Mouse (Mus musculus): ENCODE results near the gene Gm7247. TPM values are rescaled to one million over a fixed set of nuclear protein-coding genes. Genes with fewer than 3 reads are reported as not detected.

Gene Gm7247
- polyA plus RNA-seq (2015; fragmentation: Nextera tagmentation; extraction: Ambion mirVana) = not detected in 2 replicates

DNA sequence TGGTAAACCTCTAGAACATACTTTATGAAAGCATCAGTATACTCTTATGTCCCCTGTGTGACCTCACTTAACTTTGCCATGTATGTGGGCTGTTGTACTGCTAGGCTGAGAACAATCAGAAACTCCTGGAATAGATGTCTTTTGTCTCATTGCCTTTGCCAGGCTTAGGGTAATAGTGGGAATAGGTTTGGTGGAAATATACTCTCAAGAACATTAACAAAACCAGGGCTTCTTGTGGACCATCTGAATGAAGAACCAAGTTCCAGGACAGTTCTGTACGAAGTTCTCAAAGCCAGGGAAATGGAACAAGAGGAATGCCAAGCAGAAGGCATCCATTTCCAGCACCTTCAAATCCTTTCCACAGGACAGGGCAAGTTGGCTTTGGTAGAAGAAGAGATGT lies at the start of gene Gm7247:
TSS of gene Gm7247 (plus strand) at position 301 of the 400 bp plus-strand sequence.
- Histone ChIP-seq H3K36me3 (ENCODE audit: control insufficient read depth, insufficient read depth) (no peaks in the 10 kb centered on the region), H3K4me1 (ENCODE audit: control insufficient read depth, low read depth, low read length) (no peaks in the 10 kb centered on the region), H3K4me2 (ENCODE audit: low read depth, low read length) (no peak within 1 kb of the TSS), H3K27me3 (ENCODE audit: control insufficient read depth, insufficient read depth, low read depth, low read length) (peaks cover 11% of the 10 kb centered on the region), H3K27ac (ENCODE audit: low read length) (no peak within 1 kb of the TSS), H3K9me3 (replicated peaks; ENCODE audit: control insufficient read depth, low read length) (no peaks in the 10 kb centered on the region), H3K9ac (ENCODE audit: low read depth, low read length) (no peak within 1 kb of the TSS), H3K4me3 (ENCODE audit: low read depth, low read length) (no peak within 1 kb of the TSS)
- 55% methylated on average over 1 of the region's 1 CpGs for WGBS (ENCODE audit: insufficient replicate concordance)
- ATAC-seq (ENCODE audit: low read depth) = no peak

DNA sequence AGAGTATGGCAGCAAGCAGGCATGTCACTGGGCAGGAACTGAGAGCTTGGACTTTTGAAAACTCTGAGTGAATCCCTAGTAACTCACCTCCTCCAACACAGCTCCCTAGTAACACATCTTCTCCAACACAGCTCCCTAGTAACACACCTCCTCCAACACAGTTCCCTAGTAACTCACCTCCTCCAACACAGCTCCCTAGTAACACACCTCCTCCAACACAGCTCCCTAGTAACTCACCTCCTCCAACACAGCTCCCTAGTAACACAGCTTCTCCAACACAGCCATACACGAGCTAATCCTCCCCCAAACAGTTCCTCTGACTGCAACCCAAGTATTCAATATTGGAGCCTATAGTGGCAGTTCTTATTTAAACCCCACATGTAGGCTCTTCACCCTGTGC lies 37.6 kb upstream of the Gm7247 start:
- WGBS (ENCODE audit: insufficient replicate concordance) = 21% methylated on average over 1 of the region's 1 CpGs
- H3K36me3 ChIP-seq (ENCODE audit: control insufficient read depth, insufficient read depth) = no peaks in the 10 kb centered on the region
- H3K9ac ChIP-seq (ENCODE audit: low read depth, low read length) = no peak overlapping the region
- H3K4me3 ChIP-seq (ENCODE audit: low read depth, low read length) = no peak overlapping the region
- H3K27ac ChIP-seq (ENCODE audit: low read length) = no peak overlapping the region
- no peaks in the 10 kb centered on the region for H3K27me3 ChIP-seq (ENCODE audit: control insufficient read depth, insufficient read depth, low read depth, low read length)
- no peaks in the 10 kb centered on the region for H3K9me3 ChIP-seq (replicated peaks; ENCODE audit: control insufficient read depth, low read length)
- H3K4me1 ChIP-seq (ENCODE audit: control insufficient read depth, low read depth, low read length) = no peaks in the 10 kb centered on the region
- no peak for ATAC-seq (ENCODE audit: low read depth)
- H3K4me2 ChIP-seq (ENCODE audit: low read depth, low read length) = no peak overlapping the region

DNA sequence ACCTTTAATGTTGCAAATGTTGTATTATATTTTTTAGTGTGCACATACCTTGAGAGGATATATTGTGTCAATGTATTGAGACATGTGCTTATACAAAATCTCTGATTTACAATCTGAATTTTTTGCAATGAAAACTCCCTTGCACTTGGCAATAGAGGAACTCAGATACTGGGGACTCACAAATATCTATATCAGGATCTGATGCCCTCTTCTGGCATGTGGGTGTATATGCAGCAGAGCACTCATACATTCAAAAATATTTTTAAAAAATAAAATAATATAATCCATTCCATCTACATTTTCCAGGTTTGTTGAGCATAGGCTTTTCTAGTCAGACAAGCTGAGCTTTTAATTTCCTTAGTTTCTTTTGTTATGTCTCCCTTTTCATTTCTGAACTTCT lies 15.5 kb upstream of the Gm7247 start:
- no peak overlapping the region for H3K4me3 ChIP-seq (ENCODE audit: low read depth, low read length)
- H3K27ac ChIP-seq (ENCODE audit: low read length) = no peak overlapping the region
- ATAC-seq (ENCODE audit: low read depth) = no peak

DNA sequence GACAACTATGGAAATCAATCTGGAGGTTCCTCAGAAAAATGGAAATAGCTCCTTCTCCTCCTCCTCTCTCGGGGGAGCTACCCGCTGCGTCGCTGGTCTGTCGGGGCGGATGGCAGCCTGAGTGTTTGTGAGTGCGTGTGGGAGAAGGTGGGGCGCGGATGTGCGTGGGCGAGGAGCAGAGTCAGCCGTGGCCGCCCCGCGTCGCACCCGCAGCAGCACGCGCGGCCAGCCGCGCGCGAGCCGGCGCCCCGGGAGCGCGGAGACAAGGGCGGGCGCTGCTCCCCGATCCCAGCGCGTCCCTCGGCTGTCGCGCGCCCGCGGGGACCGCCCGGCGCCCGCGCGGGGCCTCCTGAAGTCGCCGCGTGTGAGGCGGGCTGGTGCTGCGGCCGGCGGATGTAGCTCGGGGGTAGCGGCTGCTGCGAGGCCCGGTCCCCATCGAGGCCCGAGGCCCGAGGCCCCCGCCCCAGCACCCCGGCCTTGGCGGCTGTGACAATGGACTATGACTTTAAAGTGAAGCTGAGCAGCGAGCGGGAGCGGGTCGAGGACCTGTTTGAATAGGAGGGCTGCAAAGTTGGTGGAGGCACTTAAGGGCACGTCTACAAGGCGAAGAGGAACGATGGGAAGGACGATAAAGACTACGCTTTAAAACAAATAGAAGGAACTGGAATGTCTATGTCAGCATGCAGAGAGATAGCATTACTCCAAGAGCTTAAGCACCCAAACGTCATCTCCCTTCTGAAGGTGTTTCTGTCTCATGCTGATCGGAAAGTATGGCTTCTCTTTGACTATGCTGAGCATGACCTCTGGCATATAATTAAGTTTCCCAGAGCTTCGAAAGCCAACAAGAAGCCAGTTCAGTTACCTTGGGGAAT lies 3.2 kb upstream of the Gm7247 start:
- peaks cover 11% of the 10 kb centered on the region for H3K27me3 ChIP-seq (ENCODE audit: control insufficient read depth, insufficient read depth, low read depth, low read length)
- 3% methylated on average over 75 of the region's 75 CpGs for WGBS (ENCODE audit: insufficient replicate concordance)
- ATAC-seq (ENCODE audit: low read depth) = no peak
- H3K27ac ChIP-seq (ENCODE audit: low read length) = no peak overlapping the region
- H3K4me3 ChIP-seq (ENCODE audit: low read depth, low read length) = peak overlapping the region; percentile 37
- H3K4me2 ChIP-seq (ENCODE audit: low read depth, low read length) = peak overlapping the region; percentile 50
- H3K9me3 ChIP-seq (replicated peaks; ENCODE audit: control insufficient read depth, low read length) = no peaks in the 10 kb centered on the region
- no peak overlapping the region for H3K9ac ChIP-seq (ENCODE audit: low read depth, low read length)
- H3K4me1 ChIP-seq (ENCODE audit: control insufficient read depth, low read depth, low read length) = no peaks in the 10 kb centered on the region
- no peaks in the 10 kb centered on the region for H3K36me3 ChIP-seq (ENCODE audit: control insufficient read depth, insufficient read depth)

More for the DNA sequence above, 15.5 kb upstream of the Gm7247 start:
- Histone ChIP-seq H3K9me3 (replicated peaks; ENCODE audit: control insufficient read depth, low read length) (no peaks in the 10 kb centered on the region), H3K27me3 (ENCODE audit: control insufficient read depth, insufficient read depth, low read depth, low read length) (no peaks in the 10 kb centered on the region), H3K4me1 (ENCODE audit: control insufficient read depth, low read depth, low read length) (no peaks in the 10 kb centered on the region), H3K36me3 (ENCODE audit: control insufficient read depth, insufficient read depth) (no peaks in the 10 kb centered on the region), H3K9ac (ENCODE audit: low read depth, low read length) (no peak overlapping the region), H3K4me2 (ENCODE audit: low read depth, low read length) (no peak overlapping the region)

DNA sequence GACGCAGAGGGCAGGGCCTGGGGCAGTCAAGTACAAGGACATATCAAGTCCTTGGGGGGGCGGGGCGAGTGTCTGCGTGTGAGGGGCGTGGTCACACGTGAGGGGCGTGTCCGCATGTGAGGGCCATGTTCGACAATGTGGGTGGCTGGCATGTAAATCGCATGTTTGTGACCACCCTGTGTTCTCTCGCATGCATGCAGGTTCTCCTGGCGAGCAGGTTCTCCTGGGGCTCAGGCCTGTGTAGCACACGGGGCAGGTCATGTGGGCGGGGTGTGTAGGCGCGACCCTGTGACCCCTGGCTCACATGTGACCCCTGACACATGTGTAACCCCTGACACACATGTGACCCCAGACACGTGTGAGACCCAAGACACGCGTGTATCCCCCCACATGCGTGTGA lies 21.2 kb downstream of the Gm7247 start:
- Histone ChIP-seq H3K27me3 (ENCODE audit: control insufficient read depth, insufficient read depth, low read depth, low read length) (no peaks in the 10 kb centered on the region), H3K36me3 (ENCODE audit: control insufficient read depth, insufficient read depth) (no peaks in the 10 kb centered on the region), H3K4me2 (ENCODE audit: low read depth, low read length) (no peak overlapping the region), H3K4me3 (ENCODE audit: low read depth, low read length) (no peak overlapping the region), H3K4me1 (ENCODE audit: control insufficient read depth, low read depth, low read length) (no peaks in the 10 kb centered on the region), H3K9me3 (replicated peaks; ENCODE audit: control insufficient read depth, low read length) (peaks cover 10% of the 10 kb centered on the region), H3K9ac (ENCODE audit: low read depth, low read length) (no peak overlapping the region), H3K27ac (ENCODE audit: low read length) (no peak overlapping the region)
- peak; percentile 5; the same call in 1 of the 2 replicates for ATAC-seq (ENCODE audit: low read depth)
- WGBS (ENCODE audit: insufficient replicate concordance) = 83% methylated on average over 20 of the region's 20 CpGs

DNA sequence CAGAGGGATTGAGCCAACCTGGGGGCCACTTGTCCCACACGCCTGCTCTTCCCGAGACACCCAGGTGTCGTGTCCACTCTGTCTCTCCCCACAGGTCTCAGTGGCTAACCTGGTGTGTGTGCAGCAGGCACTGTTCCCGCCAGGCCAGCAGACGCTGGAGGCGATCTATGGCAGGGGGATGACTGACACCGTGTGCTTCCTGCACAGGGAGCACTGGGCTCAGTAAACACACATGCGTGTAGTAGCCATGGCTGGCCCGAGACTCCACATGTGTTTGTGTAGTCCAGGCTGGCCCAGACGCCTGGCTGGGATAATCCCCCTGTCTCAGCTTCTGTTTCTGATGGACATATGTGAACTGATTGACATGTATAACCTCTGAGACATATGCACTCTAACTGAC lies 22.8 kb downstream of the Gm7247 start:
- Histone ChIP-seq H3K4me1 (ENCODE audit: control insufficient read depth, low read depth, low read length) (no peaks in the 10 kb centered on the region), H3K4me2 (ENCODE audit: low read depth, low read length) (no peak overlapping the region), H3K9me3 (replicated peaks; ENCODE audit: control insufficient read depth, low read length) (peaks cover 10% of the 10 kb centered on the region), H3K9ac (ENCODE audit: low read depth, low read length) (no peak overlapping the region), H3K27ac (ENCODE audit: low read length) (no peak overlapping the region), H3K4me3 (ENCODE audit: low read depth, low read length) (no peak overlapping the region), H3K27me3 (ENCODE audit: control insufficient read depth, insufficient read depth, low read depth, low read length) (no peaks in the 10 kb centered on the region), H3K36me3 (ENCODE audit: control insufficient read depth, insufficient read depth) (no peaks in the 10 kb centered on the region)
- ATAC-seq (ENCODE audit: low read depth) = no peak
- WGBS (ENCODE audit: insufficient replicate concordance) = 82% methylated on average over 10 of the region's 10 CpGs

DNA sequence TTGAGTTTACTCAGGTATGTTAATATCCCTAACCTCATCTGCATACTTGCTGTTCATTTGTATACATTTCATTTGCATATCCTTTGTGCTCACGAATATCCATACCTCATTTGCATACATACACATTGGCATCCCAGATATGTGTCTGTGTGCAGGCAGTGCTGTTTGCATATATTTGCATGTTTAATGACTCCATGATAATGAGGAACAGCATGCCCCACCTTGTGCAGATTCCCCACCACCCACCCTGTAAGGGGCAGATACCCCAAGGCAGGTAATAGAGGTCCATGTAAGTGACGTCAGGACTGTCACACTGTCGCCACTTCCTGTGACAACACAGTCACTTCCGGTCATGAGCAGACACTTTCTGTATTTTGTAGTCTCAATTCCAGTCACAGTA lies 24.2 kb downstream of the Gm7247 start:
- no peaks in the 10 kb centered on the region for H3K4me1 ChIP-seq (ENCODE audit: control insufficient read depth, low read depth, low read length)
- no peaks in the 10 kb centered on the region for H3K36me3 ChIP-seq (ENCODE audit: control insufficient read depth, insufficient read depth)
- no peak overlapping the region for H3K4me2 ChIP-seq (ENCODE audit: low read depth, low read length)
- H3K27ac ChIP-seq (ENCODE audit: low read length) = no peak overlapping the region
- H3K9me3 ChIP-seq (replicated peaks; ENCODE audit: control insufficient read depth, low read length) = peaks cover 10% of the 10 kb centered on the region
- ATAC-seq (ENCODE audit: low read depth) = no peak
- H3K4me3 ChIP-seq (ENCODE audit: low read depth, low read length) = no peak overlapping the region
- H3K9ac ChIP-seq (ENCODE audit: low read depth, low read length) = no peak overlapping the region
- WGBS (ENCODE audit: insufficient replicate concordance) = 58% methylated on average over 4 of the region's 4 CpGs
- no peaks in the 10 kb centered on the region for H3K27me3 ChIP-seq (ENCODE audit: control insufficient read depth, insufficient read depth, low read depth, low read length)

DNA sequence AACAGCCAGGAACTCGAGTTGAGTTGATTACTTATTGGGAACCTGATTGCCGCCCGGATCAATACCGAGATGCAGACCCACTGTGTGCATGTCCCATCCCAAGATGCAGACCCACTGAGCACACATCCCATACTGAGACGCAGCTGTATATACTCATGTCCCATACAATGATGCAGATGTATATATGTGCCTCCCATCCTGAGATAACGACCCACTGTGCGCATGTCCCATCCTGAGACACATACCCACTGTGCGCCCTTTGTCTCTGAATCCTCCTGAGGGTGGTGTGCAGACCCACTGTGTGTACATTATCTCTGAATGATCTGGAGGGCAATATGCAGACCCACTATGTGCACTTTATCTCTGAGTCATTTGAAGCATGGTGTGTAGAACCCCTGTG lies 26.2 kb downstream of the Gm7247 start:
- ATAC-seq (ENCODE audit: low read depth) = no peak
- H3K9me3 ChIP-seq (replicated peaks; ENCODE audit: control insufficient read depth, low read length) = peaks cover 8% of the 10 kb centered on the region
- WGBS (ENCODE audit: insufficient replicate concordance) = 76% methylated on average over 8 of the region's 8 CpGs
- no peaks in the 10 kb centered on the region for H3K4me1 ChIP-seq (ENCODE audit: control insufficient read depth, low read depth, low read length)
- no peak overlapping the region for H3K4me2 ChIP-seq (ENCODE audit: low read depth, low read length)
- H3K27me3 ChIP-seq (ENCODE audit: control insufficient read depth, insufficient read depth, low read depth, low read length) = no peaks in the 10 kb centered on the region
- no peaks in the 10 kb centered on the region for H3K36me3 ChIP-seq (ENCODE audit: control insufficient read depth, insufficient read depth)
- H3K27ac ChIP-seq (ENCODE audit: low read length) = no peak overlapping the region
- no peak overlapping the region for H3K9ac ChIP-seq (ENCODE audit: low read depth, low read length)
- no peak overlapping the region for H3K4me3 ChIP-seq (ENCODE audit: low read depth, low read length)

DNA sequence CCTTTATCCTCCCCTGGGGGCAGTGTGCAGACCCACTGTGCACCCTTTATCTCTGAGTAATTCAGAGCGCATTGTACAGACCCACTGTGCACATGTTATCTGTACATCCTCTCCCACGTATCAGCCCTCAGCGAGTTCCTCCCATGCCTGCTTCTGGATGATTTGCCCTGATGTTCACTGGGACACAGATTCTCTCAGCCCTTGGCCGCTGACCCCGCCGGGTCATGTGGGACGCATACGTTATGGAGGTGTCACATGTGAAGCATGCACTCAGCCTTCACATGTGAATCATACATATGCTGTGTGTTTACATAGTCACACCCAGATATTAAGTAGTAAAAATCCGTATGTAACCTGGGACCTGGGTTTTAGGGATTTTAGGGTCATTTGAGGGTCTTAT lies 26.7 kb downstream of the Gm7247 start:
- peaks cover 6% of the 10 kb centered on the region; the same call in 1 of the 2 replicates for H3K9me3 ChIP-seq (replicated peaks; ENCODE audit: control insufficient read depth, low read length)
- no peak overlapping the region for H3K4me2 ChIP-seq (ENCODE audit: low read depth, low read length)
- no peak overlapping the region for H3K27ac ChIP-seq (ENCODE audit: low read length)
- no peaks in the 10 kb centered on the region for H3K36me3 ChIP-seq (ENCODE audit: control insufficient read depth, insufficient read depth)
- H3K9ac ChIP-seq (ENCODE audit: low read depth, low read length) = no peak overlapping the region
- H3K4me3 ChIP-seq (ENCODE audit: low read depth, low read length) = no peak overlapping the region
- 81% methylated on average over 9 of the region's 9 CpGs for WGBS (ENCODE audit: insufficient replicate concordance)
- no peaks in the 10 kb centered on the region for H3K4me1 ChIP-seq (ENCODE audit: control insufficient read depth, low read depth, low read length)
- no peaks in the 10 kb centered on the region for H3K27me3 ChIP-seq (ENCODE audit: control insufficient read depth, insufficient read depth, low read depth, low read length)
- no peak for ATAC-seq (ENCODE audit: low read depth)

Measured in liver, embryonic 16.5 days (tissue).